Mouse (Mus musculus) kidney, postnatal 10 days (tissue): ENCODE results near the gene Rpl10-ps3.

Experiments
- DNase-seq: peaks from one replicate; pipeline ENCODE4 v3.0.0; 2021; ENCODE audit warnings: mixed read lengths

The Rpl10-ps3 gene

DNA sequence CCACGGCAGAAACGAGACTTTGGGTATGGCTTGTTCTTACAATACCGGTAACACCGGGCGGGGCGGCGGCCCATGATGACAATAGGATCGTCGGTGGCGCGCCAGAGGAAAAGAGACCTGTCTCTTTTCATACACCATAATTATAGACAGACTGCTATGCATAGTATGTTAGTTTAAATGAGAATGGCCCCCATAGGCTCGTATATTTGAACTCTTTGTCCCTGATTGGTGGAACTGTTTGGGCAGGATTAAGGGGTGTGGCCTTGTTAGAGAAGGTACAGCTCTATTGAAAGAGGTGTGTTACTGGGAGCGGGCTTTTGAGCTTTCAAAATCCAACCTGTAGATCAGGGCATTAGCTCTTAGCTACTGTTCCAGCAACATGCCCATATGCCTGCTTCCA is at the start of gene Rpl10-ps3:
Gene Rpl10-ps3, minus strand, starts transcription at position 101 of the 400 bp plus-strand sequence.
- DNase-seq = no peak

DNA sequence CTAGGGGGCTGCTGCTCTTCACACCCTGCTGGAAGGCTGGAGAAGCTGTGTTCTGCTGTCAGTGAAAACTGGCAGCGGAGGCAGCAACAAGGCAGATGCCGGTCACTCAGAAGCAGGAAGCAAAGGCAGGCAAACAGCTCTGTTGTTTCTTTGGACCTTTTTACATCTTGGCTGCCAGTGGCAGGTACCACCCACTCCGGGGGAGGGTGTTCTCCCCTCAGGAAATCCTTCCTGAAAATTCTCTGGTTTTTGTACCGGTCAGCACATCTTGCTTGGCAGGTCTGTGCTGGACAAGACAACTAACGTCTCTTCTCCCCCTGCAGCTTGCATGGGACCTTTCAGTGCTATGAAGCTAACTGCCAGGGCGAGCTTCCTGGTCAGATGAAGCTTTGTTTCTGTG is 30.8 kb upstream of the Rpl10-ps3 start:
- DNase-seq = peak; percentile 26

DNA sequence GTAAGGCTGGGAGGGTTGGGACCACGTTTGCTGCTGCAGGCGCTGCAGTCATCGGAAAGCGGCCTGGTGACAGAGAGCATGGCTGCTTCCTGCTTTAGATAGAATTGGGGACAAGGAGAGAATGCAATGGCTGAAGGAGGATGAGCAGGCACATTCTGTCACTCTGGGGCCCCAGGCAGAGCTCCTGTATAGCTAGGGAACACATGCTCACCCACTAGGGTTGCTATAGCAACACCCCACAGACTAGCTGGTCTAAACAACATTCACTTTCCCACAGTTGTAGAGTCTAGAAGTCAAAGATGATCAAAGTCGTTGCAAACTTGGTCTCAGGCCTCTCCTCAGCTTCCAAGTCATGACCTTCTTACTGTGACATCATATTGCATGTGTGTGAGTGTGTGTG is 29.9 kb upstream of the Rpl10-ps3 start:
- no peak for DNase-seq

DNA sequence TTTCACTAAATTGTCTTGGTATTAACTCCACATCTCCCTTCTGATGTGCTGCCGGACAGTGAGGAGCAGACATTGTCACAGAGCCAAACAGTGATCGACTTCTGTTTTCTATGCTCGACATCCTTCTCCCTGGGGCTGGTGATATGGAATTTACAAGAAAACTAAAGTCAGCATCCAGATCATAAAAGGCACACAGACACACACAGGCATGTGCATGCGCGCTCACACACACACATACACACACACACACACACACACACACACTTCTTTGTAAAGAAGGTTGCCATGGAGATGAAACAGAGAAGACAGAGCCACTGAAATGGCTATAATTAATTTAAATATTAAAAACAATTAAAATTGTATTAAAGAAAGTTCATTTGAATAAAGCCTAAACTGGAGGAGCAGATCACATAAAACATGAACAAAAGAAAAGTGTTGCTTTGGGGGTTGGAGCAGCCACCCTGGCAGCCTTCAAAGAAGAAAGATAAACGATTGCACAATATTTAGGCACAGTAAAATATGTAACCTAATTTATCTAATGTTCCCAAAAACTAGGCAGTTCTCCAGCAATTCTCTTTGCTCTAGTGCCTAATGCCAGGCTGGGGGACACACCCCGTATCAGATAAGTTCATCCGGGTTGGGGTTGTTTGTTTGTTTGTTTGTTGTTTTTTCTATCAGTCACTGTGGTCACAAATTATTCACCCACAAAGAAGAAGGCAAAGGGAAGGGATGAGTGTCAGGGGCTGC is 24.0 kb upstream of the Rpl10-ps3 start:
- DNase-seq = no peak

DNA sequence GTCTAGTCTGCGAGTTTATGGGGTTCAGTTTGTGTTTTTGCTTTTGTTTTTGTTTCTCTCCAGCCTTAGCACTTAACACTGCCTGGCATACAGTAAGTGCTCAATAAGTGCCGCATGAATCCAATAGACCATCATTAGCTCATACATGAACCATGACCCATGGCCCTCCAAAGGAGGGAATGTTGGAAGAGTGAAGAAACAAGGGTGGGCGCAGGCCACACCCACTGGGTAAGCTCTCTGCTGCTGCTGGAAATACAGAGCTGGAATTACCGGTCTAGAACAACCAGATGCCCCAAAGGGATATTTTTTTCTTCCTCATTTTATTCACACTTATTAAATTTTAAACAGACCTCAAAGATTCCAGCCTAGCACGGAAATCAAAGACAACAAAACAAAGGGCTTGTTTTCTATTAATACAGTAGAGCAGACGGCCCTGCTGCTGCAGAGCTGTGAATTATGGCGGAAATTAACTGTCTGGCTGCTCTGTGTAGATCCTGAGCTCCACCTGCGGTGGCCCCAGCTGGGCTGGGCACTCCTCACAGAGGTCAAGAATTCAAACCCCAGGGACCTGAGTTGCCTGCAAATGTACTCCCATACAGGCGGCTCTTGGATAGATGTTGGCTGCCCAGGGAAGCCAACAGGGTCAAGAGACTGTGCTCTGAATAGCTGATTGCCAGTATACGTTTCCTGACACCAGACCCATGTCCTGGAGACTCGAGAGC is 20.5 kb upstream of the Rpl10-ps3 start:
- DNase-seq = peak; percentile 69

DNA sequence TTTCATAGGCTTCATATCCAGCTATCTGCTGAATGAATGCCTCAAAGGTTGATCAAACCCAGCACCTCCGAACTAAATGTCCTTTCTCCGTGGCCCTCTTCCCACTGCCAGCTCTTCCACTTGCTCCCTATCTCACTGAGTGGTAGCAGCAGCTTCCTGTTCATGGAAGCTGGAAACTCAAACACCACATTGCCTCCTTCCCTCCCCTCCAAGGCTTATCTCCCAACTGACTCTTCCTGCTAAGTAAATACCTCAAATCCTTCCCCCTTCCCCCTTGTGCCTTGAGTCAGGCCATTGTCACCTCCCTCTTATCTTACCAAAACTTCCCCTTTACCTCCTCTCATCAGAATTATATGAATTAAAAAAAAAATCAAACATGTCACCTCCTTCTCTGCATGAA is 19.2 kb upstream of the Rpl10-ps3 start:
- DNase-seq = no peak

DNA sequence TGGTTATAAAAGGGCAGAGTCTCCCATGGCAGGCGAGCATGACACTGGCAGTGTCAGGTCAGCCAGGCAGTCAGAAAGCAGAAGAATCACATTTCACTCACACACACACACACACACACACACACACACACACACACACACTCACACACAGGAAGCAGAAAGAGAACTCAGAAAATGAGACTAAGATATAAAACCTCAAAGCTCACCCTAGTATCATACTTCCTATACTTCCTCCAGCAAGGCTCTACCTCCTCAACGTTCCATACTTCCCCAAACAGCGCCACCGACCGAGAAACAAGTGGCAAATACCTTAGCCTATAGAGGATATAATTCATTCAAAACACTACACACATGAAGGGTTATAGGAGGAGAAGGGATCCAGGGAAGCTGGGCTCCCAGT is 18.5 kb upstream of the Rpl10-ps3 start:
- DNase-seq = peak; percentile 24

DNA sequence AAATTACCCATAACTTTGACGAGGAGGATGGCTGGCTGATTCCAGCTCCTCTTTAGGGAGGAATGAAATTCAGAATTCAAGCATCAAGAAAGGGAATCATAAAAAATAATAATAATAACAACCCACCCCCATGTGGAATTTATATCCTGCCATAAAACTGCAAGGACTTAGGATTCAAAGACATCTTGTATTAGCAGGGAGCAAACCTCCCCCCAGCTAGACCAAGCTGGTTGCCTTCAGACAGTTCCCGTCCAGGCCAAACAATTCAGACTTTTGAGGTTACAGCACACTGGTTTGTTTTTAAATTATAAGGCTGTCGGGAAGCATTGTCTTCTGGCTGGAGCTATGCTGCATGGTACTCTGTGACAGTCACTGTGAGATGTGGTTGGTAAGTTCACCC is 17.8 kb upstream of the Rpl10-ps3 start:
- DNase-seq = peak; percentile 45

DNA sequence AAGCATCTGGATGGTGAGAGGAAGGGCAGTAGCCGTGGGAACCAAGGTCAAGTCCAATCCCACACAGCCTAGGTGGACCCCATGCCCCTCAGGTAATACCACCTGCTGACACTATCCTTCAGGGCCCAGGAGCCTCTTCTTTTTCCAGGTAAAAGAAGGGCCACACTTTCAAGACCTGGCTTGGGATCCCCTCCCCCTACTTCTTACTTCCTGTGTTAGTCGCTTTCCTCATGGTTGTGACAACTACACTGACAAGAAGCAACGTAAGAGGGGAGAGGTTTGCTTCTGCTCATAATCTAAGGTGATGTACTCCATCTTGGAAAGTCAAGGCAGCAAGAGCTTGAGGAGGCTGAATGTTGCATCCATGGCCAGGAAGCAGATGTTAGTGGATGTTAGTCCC is 15.6 kb upstream of the Rpl10-ps3 start:
- no peak for DNase-seq

DNA sequence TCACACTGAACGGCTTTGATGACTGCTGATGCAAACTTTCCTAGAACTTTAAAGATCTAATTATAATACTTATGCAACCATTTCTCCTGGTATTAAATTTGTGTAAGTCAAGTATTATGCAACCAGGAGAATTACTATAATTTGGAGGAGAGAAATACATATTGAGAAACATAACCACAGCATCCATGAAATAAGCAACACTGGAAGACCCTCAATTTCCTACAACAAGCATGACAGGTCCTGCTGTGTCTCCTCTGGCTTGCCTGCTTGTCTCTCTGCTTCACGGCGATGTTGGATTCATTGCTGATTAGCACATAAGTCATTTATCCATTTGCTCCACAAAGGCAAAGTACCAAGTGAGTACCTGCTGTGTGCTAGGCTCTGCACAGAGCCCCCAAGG is 12.6 kb upstream of the Rpl10-ps3 start:
- no peak for DNase-seq

DNA sequence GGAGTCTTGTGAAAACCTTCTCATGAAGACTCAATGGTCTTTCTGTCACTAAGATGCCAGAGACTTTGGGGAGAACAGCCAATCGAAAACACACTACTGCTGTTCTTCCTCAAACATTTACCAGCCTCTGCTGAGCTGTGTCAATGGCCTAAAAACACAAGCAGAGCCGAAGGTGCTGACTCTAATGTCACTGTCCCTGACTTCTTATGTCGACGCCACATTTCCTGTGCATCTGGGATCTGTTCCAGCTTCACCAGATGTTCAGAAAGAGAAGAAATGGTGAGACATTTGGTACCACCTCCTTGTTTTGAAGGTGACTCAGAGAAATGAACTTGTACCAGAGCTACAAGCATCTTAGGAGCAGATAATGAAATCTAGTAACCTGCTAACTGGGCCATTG is 7.0 kb upstream of the Rpl10-ps3 start:
- no peak for DNase-seq

DNA sequence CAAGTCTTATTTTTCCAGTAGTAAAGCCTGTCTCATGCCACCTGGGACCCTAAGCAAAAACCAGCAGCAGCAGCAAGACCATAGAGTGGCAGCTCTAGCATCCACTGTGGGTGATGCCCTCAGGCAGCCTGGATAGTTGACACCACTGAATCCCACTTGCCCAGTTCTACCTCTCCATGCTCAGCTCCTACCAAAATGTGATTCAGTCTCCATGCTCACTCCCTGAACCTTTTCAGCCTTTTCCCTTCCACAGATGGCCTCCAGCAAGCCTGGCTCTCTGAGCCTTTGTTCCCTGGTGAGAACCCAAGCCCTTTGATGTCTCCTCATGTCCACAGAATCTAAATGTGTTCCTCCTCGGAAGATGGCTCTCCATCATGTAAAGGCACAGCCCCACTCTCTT is 5.8 kb upstream of the Rpl10-ps3 start:
- no peak for DNase-seq

DNA sequence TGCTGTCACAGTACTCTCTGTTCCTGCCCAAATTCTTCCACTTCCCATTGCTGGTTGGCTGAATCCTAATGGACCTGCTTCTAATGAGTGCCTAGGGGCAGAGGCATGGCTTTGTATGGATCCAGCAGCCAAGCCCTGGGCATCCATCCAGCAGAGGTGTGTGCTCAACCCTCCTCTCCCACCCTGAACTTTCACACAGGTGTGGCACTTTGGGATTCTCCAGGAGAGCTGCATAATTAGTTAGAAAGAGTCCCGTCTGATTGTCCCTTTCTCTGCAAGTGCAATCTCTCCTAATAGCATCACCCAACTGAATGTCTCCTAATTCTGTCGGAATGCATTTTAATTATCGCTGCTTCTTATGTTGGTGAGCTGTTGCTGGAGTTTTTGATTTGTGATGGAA is 4.4 kb upstream of the Rpl10-ps3 start:
- DNase-seq = no peak

DNA sequence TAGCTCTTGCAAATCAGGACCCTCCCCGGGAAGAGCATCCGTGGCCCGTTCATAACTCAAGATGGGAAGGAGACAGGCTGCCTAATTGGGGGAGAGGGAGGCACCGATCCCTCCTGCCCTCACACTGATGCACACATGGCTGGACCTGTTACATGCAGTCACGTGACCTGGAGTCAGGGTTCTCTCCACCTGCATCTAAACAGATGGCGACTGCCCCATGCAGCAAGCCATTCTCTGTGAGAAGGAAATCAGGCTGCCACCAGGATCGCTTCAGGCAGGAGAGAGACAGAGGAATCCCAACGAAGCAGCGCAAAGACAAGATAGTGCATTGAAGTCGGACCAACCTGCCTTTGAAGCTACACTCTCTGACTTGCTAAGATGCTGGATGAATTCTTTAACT is 3.5 kb upstream of the Rpl10-ps3 start:
- DNase-seq = no peak

DNA sequence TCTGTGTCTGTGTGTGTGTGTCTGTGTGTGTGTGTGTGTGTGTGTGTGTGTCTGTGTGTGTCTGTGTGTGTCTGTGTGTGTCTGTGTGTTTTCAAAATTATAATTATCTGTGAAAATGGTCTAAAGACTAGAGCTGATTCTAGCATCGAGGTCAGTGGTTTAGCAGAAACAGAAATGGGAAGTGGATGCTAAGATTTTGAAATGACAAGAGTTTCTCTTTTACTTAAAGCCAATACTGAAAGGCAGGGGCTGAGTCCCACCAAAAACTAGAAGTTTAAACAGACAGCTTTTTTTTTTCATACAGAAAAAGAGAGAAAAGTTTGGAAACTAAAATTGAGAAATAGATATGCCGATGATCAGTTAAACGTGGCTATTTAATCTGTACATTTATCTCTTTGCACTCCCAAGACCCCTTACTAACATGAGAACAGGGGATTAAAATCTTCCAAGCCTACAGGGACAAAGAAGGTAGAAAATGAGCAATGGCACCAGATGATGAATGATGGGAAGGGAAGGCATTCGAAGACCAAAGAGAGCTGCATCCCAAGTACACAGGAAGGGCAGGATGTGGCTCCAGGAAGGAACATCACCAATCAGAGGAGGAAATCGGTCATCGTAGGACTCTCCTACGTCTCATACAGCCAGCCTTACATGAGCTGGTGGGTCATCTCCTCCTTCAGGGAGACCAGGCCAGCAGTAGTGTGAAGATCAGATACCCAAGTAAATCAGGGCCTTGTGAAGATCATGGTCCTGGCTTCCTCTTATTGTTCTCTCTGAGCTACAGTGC is 9.0 kb downstream of the Rpl10-ps3 start:
- no peak for DNase-seq

DNA sequence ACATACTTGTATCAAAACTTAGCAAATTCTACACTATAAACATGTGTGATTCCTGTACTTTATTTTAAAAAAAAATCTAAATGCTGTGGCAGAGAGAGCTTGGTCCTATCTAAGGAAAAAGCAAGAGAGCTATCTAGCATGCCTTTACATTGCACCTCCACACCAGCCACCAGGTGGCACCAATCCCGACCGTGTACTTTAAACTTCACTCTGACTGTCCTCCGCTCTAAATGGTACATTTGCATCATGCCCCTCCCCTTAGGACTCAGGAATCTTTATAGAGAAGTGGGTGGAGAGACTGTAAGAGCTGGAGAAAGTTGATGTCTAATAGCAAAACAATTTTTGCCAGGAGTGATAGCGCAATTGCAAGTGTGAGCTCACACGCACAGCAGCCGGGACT is 11.4 kb downstream of the Rpl10-ps3 start:
- peak; percentile 80 for DNase-seq

DNA sequence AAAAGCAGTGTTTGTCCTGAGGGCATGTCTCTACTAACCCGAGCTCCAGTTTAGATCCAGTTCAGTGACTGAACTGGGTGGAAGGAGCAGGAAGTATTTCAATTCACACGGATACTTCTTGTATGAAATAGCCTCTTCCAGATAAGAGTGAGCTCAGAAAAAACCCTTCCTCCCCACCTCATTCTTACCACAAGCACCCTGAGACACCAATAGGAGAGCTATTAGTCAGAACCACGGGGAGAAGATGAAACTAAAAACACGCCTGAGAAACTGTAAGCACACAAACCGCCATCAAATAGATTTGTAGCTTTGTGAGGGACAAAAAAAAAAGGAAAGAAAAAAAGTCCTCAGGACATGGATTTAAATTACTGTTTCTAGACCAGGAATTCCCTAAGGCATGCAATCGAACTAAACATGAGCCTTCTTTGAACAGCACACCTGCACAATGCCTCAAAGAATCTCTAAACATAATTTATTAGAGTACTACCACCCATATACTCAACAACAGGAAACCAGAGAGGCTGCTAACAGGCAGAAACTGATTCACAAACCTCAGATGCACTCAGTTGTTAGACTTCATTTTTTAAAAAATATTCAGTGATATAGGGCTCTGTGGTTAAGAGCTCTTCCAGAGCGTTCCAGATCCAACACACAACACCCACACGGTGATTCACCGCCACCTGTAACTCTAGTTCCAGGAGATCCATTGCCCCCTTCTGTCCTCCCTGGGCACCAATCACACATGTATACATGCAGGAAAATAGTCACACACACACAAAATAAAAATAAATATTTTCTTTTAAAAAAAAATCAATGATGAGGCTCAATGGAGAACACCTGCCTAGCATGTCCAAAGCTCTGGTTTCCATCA is 20.2 kb downstream of the Rpl10-ps3 start:
- DNase-seq = no peak

DNA sequence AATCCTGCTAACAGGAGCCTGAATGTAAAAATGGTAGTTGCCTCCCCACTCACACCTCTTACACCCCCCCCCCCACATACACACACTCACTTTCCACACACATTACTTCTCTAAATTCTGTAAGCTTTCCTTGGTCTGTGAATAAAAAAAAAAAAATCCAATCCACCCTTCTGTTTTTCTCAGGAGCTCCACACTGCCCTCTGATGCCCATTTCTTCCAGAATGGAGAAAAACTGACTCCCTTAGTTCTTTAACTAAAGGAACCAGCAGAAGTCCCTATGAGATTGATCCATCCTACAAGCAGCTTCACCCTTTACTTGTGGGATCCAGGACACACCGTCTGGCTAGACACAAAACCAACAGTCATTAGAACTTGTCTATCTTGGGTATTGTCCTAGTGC is 24.0 kb downstream of the Rpl10-ps3 start:
- no peak for DNase-seq

DNA sequence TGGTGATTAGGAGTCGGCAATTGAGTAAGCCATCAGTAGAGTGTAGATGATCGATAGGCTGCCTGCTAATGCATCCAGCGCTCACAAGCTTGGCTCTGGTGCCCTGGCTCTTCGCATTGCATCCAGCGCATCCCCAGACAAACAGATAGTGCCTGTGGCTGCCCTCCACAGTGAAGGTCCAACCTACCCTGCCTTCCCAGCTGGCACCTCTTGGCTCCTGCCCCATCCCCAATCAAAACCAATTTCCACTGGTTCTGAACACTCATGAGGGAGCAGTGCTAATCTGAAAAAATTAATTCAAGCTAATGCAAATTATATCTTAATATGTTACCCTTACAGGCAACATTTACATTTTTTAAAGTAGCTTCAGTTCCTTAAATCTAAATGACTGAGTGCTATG is 25.3 kb downstream of the Rpl10-ps3 start:
- no peak for DNase-seq

DNA sequence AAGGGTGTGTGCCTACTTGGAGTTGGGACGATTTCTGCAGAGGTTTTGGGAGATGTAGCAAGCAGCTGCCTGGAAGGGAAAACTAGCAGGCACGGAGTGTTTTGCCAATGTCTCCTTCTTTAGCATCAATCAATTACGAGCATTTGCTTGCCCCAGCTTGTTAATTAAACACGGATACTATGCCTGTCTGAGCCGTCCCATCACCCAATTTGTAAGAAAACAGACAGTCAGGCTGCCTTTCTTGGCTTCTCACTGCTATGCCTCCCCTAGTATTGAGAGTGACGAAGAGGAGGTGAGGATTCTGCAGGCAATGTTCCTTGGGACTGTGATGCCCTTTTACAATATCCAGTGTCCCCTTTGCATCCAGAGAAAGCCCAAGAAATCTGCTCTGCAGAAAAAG is 27.5 kb downstream of the Rpl10-ps3 start:
- no peak for DNase-seq

DNA sequence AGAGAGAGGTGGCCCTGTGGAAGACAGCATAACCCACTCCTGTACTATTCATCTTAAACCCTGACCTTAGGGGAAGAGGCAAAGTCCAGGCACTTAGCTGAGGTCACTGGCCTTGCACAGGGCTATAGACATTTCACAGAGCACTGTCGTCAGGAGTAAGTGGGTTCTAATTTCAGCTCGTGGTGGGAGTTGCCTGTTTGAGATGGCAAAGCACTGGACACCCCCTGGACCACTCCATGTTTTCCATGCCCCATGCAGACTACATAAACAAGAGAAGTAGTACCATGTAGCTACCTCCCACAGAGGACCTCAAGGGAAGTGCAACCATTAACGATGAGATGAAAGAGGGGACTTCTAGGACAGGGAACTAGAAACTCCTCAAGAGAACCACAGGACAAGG is 29.1 kb downstream of the Rpl10-ps3 start:
- DNase-seq = no peak

DNA sequence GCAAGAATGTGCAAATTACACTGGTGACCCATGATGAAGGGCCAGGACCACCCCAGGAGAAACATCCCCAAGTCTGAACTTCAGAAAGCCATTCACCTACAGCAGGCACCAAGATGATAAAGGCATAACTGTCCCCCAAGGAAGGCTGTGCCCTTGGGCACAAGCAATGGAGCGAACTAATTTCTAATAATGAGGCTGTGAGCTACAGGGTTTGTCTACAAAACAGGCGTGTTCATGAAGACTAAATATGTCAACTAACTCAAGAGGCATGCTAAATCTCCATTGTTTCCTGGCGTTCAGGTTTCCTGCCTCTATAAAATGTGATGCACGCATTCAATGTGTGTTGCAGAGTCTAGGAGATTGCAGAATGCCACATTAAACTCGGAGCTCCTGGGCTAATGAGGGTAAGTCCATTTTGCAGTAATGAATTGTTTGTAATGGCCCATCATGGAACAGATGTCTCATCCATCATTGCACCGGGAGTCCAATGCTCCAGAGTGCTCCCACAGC is 33.7 kb downstream of the Rpl10-ps3 start:
- DNase-seq = no peak
